Mouse (Mus musculus) c-Kit-positive CD71-positive TER-119-negative erythroid progenitor cells, embryonic 14.5 days (primary cell): ENCODE results near the gene Dgka.

Experiments
- DNase-seq: peaks from one replicate; pipeline ENCODE4 v3.0.0-alpha.2; 2013; ENCODE audit warnings: low read depth

Dgka gene

DNA sequence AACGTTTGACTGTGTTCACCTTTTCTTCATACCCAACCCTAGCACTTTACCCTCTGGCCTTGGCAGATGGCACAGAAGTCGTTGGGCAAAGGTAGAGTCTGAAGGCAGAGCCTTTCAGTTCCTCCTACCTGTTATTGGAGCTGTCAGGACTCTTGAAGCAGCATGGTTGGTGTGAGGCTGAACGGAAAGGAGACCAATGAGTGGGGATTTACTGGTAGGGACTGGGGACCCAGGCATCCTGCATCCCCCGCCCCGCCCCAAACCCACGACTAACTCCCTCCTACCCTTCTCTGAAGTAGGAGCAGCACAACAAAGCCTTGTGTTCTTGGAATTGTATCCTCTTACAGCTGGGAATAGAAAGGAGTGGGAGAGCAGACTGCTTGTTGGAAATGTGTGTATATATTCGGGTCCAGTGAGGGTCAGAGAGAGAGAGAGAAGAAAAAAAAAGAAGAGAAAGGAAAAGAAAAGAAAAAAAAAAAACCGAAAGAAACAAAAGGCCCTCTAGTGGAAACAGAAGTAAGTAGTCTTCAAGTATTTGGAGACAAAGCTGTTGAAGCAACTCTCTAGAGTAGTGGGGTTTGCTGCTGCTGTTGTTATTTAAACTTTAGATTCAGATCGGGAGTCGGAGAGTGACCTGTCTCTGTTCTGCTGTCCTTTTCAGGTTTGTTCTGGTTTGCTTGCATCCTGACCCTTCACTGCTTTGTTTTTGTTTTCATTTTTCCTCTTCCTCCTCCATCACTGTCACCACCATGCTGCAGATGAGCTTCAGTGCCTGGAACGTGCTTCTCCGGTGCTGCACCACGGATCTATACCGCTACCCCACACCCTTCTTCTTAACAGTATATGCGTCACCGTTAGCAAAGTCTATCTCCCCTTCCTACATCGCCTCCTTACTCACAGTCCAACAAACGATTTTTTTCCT is at the start of gene Dgka:
Gene Dgka, minus strand, starts transcription at position 176 of the 922 bp plus-strand sequence.
- DNase-seq = no peak

DNA sequence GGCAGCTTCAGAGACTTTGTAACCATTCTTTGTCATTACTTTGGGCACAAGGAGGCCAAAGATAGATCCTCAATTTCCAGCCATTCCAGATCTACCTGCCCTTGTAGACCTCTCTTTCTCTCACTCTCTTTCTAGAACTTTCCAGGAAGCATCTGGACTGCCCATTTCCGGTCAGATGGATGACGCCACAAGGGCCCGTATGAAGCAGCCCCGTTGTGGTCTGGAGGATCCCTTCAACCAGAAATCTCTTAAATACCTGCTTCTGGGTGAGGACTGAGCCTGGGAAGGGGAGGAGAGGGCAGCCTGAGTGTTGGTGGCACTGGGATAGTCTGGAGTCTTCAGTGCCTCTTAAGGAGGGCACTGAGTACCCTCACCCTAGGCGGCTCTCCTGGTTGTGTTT is 49.7 kb upstream of the Dgka start:
- DNase-seq = no peak

DNA sequence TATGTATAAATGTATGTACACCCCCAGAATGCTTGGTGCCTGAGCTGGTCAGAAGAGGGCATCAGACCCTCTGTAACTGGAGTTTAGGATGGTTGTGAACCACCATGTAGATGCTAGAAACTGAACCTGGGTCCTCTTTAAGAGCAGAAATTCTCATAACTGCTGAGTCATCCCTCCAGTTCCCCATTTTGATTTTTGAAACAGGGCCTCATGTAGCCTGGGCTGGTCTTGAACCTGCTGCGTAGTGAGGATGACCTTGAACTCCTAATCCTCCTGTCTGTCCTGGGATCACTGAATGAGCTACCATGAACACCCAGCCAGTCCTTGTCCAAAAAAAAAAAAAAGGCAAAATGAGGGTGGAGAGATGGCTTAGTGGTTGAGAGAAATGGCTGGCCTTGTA is 48.6 kb upstream of the Dgka start:
- DNase-seq = no peak

DNA sequence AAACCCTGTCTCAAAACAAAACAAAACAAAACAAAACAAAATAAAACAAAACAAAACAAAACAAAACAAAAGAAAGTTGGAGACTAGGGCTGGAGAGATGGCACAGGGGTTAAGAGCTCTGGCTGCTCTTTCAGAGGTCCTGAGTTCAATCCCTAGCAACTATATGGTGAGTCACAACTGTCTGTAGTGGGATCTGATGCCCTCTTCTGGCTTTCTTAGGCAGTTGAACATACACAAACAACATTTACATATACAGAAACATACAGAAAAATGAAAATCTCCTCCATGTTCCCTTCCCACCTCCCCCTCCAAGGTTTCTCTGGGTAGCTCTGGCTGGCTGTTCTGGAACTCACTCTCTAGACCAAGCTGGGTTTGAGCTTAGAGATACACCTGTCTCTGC is 47.4 kb upstream of the Dgka start:
- no peak for DNase-seq

DNA sequence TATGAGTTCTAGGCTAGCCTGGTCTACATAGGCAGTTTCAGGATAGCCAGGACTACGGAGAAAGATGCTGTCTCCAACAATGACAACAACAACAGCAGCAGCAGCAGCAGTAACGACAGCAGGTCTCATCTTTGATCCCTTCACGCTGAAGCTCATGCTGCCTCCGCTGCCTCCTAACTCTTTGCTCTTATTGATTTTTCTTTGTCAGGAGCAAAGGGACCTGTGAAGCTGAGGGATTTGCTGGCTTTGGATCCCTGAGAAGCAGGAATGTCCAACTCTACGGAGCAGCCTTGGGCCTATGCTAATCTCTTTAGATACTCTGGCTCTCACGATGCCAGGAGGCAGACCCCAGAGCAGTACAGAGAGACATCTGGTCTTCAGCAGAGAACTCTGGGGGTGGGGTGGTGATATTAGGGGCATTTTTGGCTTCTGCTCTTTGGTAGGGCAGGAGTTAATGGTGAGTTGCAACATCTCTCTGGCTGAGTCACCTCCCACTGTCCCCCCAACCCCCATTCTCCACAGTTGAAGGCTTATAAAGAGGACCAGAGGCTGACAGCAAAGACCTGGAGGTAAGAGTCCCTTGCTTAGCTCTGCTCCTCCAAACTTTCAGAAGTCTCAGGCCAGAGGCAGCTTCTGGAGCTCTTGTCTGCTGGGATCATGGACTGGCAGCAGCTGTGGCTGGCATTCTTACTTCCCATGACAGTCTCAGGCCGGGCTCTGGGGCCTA is 45.9 kb upstream of the Dgka start, which contains the start of gene Mmp19:
Gene Mmp19, plus strand, starts transcription at position 513 of the 727 bp plus-strand sequence.
- DNase-seq = no peak

DNA sequence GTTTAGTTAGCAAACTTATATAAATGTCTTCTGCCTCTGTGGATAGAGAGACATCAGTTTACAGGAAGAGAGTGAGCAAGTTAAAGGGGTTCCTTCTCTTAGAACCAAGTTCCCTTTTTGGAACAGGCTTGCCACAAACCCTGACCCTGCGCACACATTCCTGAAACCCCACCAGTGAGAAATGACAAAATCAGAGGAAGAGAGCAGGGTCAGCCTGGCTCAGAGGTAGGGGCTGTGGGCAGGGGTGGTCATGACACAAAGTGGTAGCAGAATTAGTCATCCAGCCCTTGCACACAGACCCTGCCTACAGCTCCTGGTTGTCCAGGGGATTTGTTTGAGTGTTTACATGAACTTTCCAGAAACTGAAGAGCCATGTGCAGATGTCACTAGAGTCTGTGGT is 35.5 kb upstream of the Dgka start:
- DNase-seq = no peak

DNA sequence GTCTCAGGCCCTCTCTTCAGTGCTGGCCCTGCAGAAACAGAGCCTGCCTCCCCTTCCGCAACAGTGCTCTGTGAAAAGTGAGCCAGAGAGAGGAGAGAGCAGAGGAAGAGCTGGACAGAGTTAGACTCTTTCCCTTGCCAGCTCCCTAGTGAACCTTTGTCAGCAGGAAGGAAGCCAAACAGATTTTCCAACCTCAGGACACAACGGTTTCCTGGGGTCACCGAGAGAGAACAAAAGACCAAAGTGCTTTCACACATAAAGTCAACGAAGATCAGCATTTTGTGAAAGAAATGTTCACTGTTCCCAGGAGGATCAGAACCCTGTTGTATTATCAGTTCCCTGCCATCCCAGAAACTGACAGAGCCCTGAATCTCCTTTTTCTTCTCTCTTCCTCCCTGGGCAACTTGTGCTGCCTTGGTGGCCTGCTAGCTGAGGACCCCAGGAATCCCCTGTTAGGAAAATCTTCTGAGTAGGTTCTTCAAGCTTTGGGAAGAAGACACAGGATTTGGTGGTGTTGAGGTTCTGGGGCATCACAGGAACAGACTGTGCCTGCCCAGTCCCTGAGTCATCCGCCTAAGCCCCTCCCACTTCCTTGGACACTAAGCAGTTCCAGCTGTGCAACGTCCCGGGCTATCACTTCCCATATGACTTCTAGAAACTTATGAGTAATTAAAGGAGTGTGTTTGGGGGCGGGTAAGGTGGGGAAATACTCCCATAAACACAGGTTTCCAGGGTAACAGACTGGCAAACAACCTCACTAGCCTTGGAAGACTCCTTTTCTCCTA is 34.5 kb upstream of the Dgka start:
- no peak for DNase-seq

DNA sequence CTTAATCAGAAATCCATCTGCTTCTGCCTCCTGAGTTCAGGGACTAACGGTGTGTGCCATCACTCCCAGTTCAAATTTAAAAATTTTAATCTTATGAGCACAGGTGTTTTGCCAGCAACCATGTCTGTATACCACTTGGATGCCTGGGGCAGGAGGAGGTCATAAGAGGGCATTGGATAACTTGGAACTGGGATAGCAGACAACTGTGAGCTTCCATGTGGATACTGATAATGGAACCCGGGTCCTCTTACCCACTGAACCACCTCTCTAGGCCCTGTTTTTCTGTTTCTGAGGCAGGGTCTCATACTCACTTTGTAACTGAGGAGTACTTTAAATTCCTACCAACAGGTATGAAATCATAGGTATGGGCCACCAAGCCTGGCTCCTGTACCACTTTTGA is 33.8 kb upstream of the Dgka start:
- DNase-seq = no peak

DNA sequence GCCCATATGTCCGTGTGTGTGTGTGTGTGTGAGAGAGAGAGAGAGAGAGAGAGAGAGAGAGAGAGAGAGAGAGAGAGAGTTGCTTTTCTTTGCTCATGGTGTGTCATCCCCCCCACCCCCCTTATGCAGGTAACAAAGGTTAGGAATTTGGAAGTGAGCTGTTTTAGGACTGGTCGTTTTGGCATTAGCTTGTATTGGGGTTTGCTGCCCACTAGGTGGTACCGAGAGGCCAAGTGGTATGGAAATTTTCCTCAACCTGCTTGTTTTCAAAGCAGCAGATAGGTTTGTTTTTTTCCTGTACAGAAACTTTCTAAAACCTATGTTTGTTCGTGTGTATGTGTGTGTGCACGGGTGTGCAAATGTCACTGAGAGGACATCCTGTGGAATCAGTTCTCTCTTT is 29.0 kb upstream of the Dgka start:
- DNase-seq = no peak

DNA sequence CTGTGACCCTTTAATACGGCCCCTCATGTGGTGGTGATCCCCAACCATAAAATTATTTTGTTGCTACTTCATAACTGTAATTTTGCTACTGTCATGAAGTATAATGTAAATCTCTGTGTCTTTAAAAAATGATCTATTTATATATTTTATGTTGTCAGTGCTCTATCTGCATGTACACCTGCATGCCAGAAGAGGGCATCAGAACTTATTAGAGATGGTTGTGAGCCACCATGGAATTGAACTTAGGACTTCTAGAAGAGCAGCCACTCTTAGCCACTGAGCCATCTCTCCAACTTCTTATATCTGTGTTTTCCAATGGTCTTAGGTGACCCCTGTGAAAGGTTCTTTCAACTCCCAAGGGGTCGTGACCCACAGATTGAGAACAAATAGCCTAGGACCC is 28.2 kb upstream of the Dgka start:
- no peak for DNase-seq

DNA sequence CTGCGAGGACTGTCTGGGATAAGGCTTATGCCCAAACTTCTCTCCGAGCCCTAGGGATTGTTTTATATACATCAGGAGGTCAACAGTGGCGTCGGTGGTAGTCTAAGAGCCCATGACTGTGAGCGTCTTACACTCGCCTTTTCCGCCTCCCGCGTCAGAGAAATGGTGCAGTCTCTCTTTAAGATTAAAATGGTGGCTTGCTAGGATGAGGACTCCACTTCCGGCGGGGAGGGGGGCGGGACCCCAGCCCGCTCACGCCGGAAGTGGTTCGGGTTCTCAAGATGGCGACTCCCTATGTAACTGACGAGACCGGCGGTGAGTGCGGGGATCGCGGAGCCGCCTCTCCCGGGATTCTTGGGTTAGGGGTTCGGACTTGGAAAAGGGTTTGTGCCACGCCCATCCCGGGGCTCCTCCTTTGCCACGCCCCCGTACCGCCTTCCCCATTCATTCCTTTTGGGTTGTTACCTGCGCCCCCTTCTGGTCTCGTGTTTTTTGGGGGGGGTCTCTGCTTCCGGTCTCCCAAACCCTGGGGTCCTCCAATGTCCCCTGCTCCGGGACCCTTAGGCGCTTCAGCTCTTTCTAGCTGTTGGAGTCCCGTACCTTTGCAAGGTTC is 3.7 kb upstream of the Dgka start:
- DNase-seq = peak; percentile 86

DNA sequence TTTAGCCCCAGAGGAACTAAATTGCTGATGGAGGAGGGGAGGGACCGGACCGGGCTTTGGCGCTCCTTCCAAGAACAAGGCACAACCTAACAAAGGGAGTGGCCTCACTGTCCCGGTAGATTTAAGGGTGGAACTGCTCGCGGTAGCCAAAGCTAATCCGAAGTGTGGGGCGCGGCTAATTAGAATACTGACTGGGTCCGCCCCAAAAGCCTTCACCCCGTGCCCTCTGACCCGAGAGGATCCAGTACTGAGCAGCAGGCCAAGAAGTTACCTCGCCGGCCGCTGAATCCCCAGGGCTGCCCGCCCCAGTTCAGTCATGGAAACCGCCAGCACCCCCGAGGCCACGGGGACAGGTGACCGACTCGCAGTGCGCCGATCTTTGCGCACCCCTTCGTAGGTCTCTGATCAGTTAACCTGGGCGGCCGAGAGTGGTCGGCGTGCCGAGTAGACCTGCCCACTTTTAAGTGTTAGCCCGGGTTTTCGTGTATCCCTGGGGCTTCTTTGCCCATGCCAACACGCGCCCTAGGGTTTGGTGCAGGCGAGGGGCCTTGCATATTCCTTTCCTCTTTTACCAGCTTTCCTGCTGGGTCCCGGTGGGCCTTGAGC is 3.1 kb upstream of the Dgka start, which contains the start of gene Pym1:
Gene Pym1, plus strand, starts transcription at position 244 of the 606 bp plus-strand sequence.
- DNase-seq = peak; percentile 85

DNA sequence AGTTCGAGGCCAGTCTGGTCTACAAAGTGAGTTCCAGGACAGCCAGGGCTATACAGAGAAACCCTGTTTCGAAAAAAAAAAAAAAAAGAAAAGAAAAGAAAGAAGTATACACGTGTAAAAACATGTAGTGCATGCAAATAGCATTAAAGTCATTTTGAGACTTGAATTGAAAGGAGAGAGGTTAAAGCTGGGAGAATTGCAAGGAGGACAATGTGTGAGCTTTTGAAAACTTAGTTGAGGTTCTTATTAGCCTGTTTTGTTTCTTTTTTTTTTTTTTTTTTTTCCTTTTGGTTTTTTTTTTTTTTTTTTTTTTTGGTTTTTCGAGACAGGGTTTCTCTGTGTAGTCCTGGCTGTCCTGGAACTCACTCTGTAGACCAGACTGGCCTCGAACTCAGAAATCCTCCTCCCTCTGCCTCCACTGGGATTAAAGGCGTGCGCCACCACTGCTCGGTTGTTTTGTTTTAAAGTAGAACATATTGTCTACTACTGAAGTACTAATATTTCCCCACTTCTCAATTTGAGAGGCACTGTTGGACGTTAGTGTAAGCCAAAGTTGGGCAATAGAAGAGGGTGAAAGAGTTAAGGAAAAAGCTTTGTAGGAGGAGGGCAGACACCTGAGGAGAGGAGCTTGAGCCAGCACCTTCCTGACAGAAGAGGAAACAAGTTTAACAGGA is 2.5 kb upstream of the Dgka start:
- DNase-seq = no peak

DNA sequence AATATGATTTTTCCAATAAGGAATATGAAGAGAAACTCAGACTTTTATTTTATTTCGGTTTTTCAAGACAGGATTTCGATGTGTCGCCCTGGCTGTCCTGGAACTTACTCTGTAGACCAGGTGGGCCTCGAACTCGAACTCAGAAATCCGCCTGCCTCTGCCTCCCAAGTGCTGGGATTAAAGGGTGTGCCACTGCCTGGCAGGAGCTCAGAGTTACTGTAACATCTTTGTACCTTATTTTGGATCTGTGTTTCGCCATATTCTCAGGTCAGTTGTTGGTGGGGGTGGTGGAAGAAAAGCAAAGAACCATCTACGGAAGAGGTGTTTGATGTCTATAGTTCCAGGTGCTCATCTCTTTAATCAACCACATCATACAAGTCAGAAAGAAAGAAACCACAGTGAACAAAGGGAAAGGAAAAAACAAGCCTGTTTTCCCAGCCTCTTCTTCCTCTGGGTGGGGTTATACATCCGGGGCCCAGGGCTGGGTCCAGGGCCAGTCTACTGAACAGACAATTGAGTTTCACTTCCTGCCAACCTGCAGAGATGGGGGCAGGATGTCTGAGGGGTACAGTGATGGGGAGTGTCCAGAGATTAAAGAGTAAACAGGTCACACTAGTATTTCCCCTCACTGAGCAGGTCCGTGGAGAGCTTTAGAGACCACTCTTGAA is 1.4 kb upstream of the Dgka start:
- no peak for DNase-seq

DNA sequence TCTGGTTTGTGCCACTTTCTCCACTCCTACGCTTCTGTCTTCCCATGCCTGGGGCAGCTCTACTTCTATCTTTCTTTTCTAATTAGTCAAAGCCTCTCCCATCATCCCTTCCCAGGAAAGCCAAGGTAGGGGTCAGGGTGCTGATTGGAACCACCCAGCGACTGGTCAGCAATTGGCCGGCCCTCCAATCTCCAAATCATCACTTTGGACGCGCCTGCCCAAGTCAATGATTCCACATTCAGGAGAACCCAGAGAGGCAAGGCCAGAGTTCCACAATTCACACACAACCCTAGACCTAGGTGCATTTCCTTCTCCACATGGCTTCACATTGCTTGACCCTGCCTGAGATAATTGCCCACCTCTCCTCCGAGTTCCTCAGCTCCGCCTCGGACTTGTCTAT is 444 bp downstream of the Dgka start:
- DNase-seq = no peak

DNA sequence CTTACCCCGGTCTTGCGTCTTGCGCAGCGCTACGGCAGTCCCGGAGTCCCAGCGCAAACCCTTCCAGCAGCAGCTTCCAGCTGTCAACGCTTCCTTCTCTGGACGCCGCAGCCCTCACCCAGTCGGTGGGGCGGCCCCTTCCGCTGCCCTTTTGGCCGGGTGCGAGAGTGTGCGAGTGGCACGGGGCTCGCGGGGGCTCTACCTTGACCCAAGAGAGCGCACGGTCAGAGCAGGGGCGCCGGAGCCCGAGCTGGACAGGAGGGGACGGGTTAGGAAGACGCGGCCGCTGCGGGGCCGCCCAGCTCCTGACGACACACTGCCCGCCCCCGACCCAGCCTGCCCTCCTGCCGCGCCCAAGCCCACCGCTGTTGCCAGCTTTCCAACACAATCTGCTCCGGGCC is 864 bp downstream of the Dgka start:
- no peak for DNase-seq

DNA sequence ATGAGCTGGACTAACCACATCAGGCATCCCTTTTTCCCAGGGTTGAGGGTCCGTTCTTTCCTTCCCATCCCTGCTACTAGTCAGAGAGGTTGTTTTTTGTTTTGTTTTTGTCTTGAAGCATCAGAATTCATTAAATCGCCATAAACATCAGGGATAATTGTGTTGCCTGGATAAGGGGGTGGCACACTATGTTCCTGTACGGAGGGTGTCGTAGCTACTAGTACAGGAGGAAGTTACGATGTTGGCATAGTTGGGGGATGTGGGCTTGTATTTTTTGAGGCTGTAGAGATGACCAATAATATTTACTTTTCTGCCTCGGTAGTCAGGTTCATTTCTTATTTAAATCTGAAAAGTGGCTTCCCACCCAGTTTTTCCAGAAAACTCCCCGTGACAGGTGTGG is 1.4 kb downstream of the Dgka start:
- no peak for DNase-seq

DNA sequence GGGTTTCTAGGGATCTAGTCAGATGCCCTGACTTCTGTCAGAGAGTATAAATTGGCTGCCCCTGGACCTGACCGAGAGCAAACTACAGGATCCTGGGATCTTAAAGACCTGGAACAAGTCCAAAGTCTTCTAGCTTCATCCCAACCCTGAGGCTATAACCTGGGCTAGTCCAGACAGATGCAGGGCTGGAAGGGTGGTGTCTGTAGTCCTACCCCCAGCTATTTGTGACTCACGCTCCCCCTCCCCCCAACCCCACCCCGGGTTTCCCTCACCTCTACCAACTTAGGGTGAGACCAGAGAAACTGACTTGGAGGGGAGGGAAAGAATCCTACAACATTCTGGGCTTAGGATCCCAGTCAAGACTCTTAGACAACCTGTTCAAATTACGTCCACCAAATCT is 2.0 kb downstream of the Dgka start:
- no peak for DNase-seq

DNA sequence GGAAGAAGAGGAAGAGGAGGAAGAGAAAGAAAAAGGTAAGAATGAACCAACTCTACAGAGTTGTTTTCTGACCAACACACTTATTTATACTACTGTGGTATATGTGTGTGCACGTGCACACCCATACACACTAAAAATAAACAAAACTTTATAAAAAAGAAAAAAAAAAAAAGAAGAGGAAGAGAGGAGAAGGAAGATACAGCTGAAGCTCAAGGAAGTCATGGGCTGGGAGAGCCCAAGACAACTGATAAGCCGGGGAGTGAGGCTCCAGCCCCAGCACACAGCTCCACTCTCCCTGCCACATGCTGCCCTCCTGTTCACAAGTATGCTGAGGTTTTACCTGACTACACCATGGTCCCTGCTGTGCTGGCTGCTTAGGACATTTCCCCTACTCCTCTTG is 4.4 kb downstream of the Dgka start:
- no peak for DNase-seq

DNA sequence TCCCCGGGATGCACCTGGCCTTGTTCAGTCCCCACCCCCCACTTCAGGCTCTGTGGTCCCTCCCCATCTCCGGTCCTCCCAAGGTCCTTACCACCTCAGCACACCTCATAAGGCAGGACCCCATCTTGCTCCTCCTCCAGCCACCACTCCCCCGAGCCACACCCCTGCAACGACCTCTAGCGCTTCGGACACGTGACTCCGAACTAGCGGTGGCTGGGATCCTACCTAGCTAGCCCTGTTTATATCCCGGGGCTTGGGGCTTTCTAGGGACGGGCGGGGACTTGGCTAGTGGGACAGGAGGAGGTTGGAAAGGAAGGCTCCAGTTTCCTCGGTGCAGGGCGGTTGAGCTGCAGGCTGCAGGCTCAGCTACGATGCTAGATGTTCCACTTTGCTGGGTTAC is 7.2 kb downstream of the Dgka start:
- no peak for DNase-seq
